Mouse (Mus musculus): Measurements from ENCODE around the gene Cnot4.

Cnot4 gene

GRCm38 (mm10) chr6:34994692-34995091 is 138.8 kb downstream of the Cnot4 start:
- no peak for TF ChIP-seq GATA4 (IDR thresholded peaks at IDR 0.05; ENCODE audit: insufficient replicate concordance, low read length)

GRCm38 (mm10) chr6:34989263-34989662 is 144.3 kb downstream of the Cnot4 start:
- no peak for TF ChIP-seq GATA4 (IDR thresholded peaks at IDR 0.05; ENCODE audit: insufficient replicate concordance, low read length)

GRCm38 (mm10) chr6:34988081-34988761 is 145.3 kb downstream of the Cnot4 start, which contains the start of gene Slc23a4:
TSS of gene Slc23a4 (minus strand) at chr6:34988404.
- no peak for TF ChIP-seq GATA4 (IDR thresholded peaks at IDR 0.05; ENCODE audit: insufficient replicate concordance, low read length)

- TF ChIP-seq GATA4 (IDR thresholded peaks at IDR 0.05; ENCODE audit: insufficient replicate concordance, low read length): no peak
These were observed 146.4 kb downstream of the Cnot4 start for GRCm38 (mm10) chr6:34987085-34987645.

GRCm38 (mm10) chr6:34980661-34981060 is 152.9 kb downstream of the Cnot4 start:
- TF ChIP-seq GATA4 (IDR thresholded peaks at IDR 0.05; ENCODE audit: insufficient replicate concordance, low read length): no peak

GRCm38 (mm10) chr6:34979291-34979690 is 154.2 kb downstream of the Cnot4 start:
- no peak for TF ChIP-seq GATA4 (IDR thresholded peaks at IDR 0.05; ENCODE audit: insufficient replicate concordance, low read length)

Data from liver, adult (tissue).